Mouse (Mus musculus) 416B (cell line): ENCODE results near the gene Accs.

Source experiments
- DNase-seq: peaks from one replicate; pipeline ENCODE4 v3.0.0; 2011; ENCODE audit warnings: low read depth

Gene Accs

DNA sequence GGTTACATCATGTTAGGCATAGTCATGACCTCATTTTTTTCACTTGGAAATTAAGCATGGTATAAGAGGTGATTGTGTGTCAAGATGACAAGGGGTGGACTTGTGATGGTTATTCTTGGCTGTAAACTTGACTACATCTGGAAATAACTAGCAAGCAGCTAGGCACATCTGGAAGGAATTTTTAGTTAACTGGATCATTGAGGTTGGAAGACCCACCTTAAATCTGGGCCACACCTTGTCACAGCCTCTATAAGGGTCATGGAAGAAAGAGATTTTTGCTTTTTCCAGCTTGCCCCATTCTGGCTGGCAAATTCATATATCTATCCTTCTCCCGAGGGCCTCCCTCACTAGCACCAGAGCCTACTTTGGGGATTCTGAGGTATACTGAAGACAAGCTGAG lies 1.6 kb upstream of the Accs start:
- DNase-seq, result no peak

DNA sequence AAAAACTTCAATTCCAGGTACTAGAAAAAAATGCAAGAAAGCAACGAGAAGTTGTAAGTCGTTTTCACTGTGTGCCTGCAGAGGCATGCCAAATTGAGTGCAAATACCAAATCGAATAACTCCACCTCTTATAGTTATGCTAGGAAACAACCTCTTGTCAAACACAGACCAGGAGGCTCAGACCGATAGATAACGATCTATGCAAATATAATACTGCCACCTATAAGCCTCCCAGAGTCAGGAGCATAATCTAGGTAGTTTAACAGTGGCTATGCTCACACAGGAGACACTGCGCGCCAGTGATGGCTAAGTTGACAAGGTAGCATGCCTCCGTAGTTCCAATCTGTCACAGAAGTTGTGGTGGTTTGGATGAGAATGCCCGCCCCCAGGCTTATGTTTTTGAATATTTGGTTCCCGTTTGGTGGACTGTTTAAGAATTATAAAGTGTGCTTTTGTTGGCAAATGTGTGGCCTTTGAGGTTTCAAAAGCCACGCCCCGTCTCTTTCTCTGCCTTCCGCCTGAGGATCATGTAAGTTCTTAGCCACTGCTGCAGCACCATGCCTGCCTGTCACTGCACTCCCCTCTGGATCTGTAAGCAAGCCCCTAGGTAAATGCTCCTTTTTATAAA lies 688 bp upstream of the Accs start:
- DNase-seq, result peak; percentile 79

DNA sequence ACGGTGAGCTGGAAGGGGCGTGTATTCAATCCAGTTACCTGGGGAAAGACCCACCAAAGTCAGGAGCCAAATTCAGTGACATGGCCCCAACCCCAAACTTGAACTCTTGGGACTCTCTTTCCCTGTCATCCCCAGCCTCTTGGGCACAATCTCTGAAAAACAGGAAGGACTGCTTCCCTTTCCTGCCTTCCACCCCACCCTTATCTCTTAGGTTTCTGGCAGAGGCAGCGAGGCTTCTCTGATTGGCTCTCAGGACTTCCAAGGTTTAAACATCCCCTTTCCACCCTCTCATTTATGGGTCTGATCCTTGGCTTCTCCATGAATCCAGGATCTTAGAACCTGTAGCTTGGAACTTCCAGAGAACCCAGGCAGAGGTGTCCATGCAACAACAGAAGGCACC lies 8.4 kb downstream of the Accs start:
- DNase-seq, result no peak

DNA sequence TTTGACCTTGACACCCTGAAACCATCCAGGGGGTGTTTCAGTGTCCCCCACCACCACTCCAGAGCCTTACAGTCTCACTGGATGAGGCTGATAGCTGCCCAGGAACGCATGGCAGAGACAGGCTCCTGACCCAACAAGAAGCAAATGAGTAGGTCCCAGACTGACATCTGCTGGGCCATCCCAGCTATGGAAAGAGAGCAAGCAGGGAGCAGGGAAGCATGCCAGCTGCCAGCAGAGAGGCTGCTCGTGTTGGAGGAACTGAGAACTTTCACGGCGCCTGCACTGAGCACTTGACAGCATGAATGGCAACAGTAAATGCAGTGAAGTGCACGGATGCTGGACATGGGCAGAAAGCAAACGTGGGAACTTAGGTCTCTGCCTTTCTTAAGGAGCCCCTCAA lies 9.6 kb downstream of the Accs start:
- DNase-seq, result no peak

DNA sequence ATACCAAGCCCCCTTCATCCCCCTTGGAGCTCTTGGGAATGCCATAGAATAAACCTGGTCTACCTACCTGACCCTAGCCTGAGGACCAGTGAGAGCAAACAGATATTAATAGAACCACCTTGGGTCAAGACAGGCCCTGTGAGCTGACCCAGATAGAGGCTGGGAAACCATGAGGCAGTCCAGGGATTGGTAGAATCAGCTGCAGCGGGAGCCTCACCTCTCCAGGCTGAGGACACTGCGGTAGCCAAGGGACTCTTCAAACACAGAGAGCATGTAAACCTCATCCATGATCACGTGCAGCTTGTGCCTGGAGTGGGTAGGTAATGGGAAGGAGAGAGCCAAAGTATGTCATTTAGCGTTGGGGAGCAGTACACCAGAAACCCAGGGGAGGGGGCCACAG lies 10.8 kb downstream of the Accs start:
- DNase-seq, result no peak

DNA sequence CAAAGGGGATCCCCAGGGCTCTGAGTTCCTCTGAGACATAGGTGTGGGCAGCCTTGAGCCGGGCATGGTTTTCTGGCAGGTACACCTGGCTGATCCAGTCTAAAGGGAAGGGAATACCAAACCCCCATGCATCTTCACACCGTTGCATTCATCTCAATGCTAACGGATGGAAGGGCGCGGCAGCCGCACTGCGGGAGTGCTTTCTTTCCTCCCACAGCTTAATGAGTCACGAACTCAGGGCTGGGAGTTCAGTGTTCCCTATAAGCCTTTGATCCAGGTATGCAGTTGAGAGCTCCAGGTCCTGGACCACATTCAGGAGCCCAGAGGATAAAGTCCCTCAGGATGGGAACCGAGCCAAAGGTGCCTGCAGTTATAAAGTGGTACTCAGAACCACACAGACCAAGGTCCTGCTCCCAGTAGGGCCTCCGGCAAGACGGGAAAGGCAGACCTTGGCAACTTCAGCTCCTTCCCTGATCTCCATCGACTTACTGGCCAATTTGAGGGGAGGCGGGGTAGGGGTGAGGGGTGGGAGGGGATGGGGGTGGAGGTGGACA lies 13.4 kb downstream of the Accs start:
- no peak for DNase-seq

DNA sequence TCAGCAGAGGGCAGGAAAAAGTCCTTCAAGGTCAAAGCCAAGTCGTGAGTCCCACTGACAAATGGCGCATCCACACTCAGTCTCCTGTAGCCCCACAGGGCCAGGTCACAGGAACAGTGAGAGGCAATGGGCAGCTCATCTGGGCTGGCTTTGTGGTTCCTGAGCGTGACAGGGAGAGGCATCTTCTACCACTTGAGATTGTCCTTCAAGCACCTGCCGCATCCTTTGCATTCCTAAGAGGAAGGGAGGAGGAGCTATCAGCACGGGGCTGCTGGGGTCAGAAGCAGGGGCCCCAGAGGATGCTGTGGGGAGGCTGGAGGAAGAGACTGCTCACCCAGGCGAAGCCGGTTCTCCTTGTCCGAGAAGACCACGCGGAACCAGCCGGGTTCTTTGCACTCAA lies 14.1 kb downstream of the Accs start:
- DNase-seq, result no peak

DNA sequence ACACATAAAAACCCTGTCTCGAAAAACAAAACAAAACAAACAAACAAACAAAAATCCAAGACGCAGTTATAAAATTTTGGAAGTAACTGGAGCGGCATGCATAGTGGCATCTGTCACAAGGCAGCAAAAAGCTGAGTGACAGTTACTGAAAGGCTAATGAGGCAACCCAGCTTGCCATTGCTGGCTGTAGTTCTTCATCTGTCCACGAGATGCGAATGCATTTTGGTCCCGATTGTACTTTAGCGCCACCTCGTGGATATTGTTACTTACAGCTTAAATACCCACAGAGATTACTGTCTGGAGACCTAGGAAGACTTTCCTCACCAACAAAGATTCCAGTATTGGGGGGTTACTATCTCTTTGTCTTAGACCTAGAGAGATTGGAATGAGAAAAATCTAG lies 26.2 kb downstream of the Accs start:
- DNase-seq, result peak; percentile 96

DNA sequence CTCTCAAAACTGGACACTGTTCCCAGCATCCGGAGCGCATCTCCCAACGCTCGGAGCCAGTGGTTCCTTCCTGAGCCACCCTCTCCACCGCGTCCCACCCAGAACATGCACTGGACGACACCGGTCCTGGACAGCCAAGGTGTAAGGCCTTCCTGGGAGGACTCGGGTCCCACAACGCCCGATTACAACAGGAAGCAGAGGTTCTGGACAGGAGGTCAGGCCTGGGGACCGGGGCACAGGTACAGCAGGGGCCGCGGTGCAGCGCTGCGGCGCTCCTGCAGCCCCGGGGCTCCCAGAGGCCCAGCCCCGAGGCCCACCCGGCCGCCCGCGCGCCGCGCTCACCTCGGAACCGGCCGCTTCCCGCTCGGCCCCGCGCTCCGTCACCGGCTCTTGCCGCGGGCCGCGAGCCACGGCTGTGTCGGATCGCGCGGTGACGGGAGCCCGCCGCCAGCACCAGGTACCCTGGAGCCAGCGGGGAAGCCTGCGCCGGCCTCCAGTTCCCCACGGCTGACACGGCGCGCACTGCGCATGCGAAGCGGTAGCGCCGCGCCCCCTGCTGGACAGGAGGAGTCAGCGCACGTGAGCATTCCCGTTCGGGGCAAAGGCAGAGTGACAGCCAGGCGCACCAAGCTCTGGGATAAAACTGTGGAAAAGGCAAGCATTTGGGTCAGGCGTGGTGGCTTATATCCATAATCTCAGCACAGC lies 27.5 kb downstream of the Accs start, which contains the start of gene Ext2:
Gene Ext2, minus strand, starts transcription at position 524 of the 705 bp plus-strand sequence.
- peak; percentile 69 for DNase-seq

DNA sequence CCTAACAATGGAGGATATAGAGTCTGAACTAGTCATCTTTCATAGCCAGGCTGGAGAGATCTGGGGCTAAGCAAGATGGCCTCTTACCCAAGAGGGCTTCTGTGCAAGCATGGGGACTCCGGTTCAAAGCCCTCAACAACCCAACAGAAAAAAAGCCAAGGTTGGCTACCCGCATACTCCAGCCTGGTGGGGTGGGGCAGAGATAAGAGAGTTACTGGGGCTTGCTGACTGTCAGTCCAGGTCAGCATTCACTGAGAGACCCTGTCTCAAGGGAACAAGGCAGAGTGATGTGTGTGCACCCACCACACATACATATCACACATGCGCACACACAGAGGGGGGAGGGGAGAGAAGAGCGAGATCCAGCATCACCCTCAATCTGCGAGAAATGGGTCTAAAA lies 32.0 kb downstream of the Accs start:
- DNase-seq, result no peak

DNA sequence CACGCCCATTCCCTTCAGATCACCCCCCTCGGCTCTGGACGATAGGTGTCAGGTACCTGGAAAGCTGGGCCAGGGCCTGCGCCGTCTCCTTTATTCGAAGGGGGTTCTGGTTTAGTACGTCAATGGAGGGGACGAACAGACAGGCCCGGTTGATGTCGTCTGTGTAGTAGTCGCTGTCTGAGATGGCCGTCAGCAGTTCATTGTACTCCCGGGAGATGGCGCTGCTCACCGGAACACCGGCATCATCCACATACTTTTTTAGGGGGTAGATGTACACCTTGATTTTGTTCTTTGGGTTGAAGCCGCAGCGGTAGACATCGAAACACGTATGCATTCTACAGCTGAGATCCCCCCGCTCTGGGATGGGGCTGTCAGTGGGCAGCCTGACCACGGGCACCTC lies 36.4 kb downstream of the Accs start:
- no peak for DNase-seq

DNA sequence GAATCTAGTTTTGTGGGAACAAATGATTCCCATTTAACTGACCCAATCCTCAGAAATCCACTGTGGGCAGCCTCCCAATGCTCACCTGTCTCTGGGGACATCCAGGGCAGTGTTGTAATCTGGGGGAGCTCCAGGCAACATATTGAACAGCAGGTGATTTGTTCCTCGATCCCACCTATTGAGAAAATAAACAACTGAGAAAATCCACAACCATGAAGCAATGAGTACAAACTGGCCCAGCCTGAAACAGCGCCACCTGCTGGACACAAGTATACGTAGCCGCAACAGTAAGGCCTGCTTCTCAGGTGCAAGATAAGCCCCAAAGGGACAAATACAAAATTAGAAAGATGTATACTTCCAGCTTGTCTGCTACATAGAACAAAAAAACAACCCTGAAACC lies 37.9 kb downstream of the Accs start:
- DNase-seq, result peak; percentile 66

DNA sequence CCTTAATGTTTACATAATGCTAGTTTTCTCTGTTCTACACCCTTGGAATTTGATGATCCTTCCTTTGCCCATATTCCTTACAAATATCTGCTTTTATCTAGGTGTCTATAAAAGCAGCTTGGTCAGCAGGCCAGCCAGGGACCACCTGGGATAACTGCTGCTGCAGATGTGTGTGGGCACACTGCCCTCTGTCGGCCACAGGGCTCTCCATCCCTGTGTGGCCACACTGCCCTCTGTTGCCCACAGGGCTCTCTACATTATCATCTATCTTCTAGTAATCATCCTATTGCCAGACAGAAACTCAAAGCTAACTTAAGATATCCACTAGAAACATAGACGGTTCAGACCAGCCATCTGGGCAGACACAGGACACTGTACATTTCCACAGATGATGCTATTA lies 39.8 kb downstream of the Accs start:
- DNase-seq, result peak; percentile 42

DNA sequence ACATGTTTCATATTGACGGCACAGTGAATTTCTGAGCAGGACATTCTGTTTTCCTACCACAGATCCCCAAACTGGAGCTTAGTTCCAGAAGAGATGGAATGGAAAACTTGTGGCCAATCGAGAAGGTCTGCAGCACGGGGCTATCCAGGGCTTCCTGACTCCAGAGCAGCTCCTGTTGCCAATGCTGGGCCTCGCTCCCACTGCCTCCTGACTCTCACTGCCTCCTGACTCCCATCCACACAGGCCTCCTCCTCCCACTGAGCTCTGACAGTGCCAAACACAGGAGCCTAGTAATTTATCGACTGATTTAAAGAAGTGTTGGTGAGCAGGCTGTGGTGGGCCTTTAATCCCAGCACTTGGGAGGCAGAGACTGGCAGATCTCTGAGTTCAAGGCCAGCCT lies 41.7 kb downstream of the Accs start:
- no peak for DNase-seq

DNA sequence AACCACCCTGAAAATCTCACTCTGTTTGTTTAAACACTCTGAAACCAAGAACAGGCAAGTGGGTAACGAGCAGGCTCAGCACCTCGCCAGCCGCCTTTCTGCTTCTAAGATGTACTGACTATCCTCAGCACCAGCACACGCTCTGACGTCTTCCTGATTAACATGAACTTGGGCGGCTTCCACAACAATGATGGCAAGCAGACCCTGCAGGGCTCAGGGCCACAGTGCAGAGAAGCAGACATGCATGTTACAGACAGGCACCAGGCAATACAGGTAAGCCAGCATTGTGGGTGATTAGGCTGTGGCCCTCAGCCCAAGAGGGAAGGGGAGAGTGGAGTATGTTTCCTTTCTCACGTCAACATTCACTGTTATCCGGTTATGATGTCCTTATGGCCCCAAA lies 42.3 kb downstream of the Accs start:
- DNase-seq, result no peak

DNA sequence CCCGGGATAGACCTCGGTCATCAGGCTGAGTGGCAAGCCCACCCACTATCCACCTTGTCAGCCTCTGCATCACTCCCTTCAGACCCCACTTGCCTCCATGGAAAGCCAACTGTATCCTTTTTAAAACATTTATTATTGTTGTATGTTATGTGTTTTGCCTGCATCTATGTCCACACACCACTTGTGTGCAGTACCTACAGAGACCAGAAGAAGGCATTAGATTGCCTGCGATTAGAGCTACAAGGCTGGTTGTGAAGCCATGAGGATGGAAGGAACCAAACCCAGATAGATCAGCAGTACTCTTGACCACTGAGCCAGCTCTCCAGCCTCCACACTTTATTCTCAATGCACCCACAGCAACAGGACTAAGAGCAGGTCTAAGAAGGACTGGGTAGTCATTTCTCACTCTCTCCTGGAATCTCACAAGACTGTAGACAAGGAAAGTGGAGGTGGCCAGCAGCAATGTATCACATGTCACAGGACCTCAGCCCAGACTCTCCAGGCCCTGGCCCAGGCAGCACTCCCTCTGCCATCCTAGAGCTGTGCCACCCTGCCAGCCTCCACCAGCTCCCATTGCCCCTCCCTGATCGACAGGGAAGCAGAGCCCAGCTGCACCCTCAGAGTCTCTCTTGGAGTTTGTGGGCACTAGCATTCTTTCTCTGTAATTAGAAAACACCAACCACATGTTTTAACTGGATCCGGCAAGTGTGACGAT lies 43.1 kb downstream of the Accs start:
- DNase-seq, result no peak

DNA sequence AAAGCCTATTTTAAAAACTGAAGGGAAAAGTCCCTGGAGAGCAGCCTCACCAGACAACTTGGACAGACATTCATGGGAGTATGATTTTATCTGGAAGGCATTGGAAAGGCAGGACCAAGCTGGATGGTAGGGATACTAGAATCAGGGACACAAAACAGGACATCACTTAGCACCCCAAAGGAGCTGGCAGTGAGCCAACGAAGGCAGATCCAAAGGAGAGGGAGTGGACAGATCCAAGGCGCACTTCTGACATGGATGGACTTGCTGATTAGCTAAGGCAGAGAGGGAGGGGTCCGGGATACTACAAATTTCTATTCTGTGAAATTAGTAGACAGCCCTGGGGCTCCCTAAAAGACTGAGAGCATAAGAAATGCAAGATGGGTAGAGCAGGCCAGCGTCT lies 44.2 kb downstream of the Accs start:
- no peak for DNase-seq

DNA sequence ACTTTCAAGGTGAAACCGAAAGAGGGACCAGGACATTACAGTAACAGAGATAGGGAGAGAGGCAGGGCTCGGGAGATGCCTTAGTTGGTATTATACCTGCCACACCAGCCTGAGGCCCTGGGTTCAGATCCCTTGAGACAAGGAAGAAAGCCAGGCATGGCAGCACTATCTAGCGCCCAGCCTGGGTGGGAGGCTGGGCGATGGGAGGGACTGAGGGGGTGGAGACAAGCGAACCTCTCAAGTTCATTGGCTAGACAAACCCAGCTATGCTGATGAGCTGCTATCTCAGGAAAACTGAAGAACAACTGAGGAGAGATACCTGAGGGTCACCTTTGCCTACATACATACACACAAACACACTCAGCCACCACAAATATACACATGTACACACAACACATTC lies 44.7 kb downstream of the Accs start:
- DNase-seq, result no peak

DNA sequence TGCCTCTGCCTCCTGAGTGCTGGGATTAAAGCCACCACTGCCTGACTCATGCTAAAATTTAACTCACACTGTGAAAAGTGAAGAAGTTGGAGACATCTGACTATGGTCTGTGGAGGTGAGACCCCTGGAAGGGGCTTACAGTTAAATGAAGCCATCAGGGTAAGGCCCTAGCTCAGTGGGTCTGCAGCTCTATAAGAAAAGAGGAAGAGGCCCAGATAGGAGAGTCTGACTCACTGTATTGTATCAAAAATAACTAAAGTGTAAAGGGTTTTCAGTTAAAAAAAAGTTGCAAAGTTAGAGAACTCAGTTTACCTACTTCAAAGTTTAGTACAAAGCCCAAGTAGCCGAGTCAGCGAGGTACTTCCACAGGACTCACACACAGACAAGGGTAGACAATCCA lies 46.8 kb downstream of the Accs start:
- DNase-seq, result peak; percentile 45

DNA sequence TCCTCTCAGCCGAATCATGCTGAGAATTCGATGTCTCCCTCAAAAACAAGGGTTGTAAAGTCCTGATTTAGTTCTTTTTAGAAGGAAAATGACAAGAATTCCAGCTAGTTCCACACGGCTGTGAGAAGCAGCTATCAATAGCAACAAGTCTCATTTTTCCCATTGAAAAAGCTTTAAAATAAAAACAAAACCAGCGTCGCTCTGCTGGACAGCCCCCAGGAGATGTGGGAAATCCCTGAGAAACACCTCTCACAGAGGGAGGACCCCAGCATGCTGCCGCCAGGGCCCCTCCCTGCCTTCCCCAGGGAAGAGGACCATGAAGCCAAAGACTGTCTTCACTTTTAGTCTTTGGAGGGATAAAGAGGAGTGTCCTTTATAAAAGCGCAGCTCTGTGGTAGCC lies 48.6 kb downstream of the Accs start:
- DNase-seq, result no peak

DNA sequence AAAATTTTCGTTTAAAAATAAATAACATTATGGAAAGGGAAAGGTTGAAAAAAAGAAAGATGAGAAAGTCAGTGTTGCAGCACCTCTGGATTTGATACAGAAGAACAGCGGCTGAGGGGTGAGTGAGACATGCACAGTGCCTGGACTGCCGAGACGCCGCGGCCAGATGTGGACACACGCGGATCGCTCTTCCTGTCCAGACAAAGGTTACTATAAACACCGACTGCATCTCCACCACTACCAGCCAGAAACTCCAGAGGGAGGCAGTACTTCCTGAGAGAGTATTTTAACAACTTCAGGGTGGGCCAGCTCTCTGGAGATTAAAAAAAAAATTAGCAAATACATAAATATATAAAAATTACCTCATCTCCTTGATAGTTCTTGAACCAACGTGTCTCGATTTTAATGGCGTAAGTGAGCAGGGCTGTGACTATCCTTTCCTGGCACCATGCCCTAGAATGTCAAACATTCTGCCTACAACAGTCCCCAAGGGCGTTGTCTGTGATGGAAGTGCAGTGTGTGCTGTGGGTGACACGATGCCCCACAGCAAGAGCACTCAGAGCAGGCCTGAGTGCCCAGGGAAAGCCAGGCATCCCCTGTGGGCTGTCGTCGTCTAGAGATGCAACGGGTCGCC lies 52.5 kb downstream of the Accs start:
- DNase-seq, result no peak

DNA sequence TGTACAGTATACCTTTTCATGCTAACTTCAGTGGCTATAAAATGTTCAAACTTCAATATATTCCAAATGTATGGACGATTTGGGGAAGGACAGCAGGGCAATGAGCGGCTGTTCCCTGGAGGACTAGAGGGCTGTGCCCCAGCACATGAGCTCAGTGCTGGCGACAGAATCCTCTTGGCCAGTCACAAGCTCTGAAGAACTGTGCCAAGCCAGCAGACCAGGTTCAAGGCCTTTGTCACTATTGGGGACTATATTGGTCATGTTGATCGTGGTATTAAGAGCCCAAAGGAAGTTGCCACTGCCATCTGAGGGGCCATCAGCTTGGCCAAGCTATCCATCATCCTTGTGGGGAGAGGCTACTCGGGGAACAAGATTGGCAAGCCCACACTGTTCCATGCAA lies 55.4 kb downstream of the Accs start:
- DNase-seq, result no peak
